Mouse (Mus musculus): ENCODE measurements around the gene Srsf9. TPM values are rescaled to one million over a fixed set of nuclear protein-coding genes. Genes with fewer than 3 reads are reported as not detected.

Srsf9 gene
- polyA plus RNA-seq (2015; fragmentation: Nextera tagmentation; extraction: Ambion mirVana) = 170 and 171 TPM in 2 replicates

DNA sequence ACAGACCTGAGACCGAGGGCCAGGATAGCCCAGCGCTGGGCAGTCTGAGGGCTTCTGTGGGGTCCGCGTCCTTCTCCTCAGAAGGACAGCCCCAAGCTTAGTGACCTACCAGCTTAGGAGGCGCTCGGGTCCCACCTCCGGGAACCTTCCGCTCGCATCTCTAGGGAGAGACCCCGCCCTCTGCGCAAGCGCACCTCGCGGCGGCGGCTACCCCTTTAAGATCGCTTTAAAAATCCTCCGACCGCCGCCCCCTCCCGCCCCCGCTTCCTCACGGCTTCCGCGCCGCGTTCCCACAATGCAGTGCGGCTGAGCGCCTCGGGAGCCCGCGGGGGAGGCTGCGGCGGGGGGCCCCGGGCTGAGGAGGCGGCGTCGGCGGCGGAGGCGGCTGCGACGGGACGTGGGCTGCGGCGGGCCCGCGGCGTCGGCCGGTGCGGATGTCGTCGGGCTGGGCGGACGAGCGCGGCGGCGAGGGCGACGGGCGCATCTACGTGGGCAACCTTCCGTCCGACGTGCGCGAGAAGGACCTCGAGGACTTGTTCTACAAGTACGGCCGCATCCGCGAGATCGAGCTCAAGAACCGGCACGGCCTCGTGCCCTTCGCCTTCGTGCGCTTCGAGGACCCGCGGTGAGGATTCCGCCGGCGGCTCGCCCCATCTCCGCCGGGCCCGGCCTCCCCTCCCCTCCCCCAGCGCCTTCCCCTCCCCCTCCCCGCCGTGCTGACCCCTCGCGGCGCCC, at the start of gene Srsf9:
Gene Srsf9 (plus strand): TSS at position 303 of the 735 bp plus-strand sequence.

DNA sequence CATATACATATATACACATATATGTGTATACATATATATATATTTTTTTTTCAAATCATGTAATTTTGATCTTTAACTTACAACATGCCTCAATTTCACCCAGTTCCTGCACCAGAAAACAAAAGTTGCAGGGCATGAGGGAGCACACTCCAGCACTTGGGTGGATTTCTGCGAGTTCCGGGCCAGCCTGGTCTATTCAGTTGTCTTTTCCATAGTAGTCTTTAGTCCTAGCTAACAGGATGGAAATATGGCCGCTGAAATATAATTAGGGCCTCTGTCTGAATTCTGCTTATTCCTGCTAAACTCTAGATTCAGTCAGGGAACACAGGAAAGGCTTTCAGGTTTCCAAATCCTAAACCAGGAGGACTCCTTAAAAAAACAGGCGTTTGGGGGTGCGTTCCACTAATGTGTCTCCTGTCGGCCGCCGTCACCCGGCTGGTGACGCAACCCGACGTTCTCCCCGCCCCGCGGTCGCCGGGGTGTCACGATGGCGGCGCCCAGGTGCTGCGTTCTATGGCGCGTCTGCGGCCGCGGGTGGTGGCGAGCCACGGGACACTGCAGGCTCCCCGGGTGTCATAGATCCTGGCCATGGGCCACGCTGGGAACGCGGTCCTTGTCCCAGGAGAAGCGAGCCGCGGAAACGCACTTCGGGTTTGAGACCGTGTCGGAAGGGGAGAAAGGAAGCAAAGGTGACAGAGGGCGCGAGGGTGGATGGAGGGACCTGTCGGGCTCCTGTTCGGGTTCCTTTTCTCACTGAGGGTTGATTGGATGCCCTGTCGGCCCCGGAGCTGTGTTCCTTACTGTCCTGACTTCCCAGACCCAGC, 47.5 kb upstream of the Srsf9 start, which contains the start of gene Coq5:
Gene Coq5 (plus strand): TSS at position 441 of the 824 bp plus-strand sequence.

DNA sequence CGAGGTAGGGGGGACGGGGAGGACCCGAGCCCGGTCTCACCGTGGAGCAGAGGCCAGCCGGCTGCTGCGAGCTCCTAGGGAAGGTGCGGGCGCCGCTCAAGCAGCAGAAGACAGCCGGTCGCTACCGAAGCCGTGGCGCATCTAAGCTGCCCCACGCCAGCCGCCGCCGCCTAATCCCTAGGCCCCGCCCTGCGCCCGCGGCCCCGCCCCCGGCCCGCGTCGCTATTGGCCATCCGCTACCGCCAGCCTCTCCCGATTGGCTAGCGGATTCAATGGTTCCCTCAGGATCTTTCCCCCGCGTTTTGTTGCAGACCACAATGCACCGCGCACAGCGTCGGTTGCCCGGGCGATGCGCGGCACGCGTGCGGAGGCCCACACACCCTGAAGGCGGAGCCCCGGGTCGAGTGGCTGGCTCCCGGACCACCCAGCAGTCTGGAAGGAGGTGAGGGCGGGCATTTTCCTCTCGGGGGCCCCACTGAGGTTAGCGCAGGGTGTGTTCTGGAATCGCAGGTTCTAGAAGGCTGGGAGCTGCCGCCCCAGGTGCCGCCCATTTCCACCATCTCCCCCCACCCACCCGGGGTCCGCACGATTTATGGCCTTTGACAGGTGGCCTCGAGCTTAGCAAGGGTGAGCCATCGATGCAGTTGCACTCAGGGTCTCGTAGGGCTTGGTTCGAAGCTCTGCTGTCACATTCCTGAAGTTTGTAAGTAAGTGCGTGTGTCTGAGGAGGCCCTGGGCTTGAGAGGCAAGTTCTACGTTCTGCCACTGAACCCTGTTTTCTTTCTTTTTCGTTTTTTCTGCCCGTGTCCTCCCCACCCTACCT, 26.0 kb upstream of the Srsf9 start, which contains the start of gene Dynll1:
Gene Dynll1 (minus strand): TSS at position 208 of the 823 bp plus-strand sequence.

DNA sequence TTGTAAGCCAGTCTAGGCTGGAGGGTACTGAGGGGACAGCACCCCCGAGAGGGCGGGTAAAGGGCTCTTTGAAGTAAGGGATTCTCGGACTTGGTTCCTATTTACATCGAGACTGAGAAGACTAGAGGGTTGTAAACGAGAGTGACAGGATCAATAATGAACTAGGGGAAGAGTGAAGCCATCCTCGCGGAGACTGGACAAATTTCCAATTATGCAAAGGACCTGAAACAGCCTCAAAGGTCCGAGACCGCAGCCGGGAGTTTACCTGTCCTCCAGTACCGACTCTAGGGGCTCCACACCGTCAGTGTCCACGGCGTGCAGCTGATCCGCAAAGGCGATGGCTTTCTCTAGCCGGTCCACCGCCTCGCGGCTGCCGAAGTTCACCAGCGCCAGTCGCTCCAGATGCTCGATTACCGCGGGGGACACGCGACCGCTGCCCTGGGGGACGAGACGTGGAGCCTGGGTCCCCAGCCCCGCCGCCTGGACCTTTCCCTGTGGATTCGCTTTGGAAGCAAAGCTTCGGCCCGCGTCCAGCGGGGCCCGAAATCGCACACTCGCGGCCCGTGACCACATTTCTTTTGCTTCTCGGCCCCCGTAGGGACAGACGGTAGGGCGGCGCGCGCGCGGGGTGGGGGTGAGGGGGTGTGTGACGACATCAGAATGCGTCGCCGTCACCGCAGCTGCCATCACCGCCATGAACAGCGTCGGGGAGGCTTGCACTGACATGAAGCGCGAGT, 13.8 kb downstream of the Srsf9 start, which contains the start of the genes Gatc and Triap1:
Gene Gatc (minus strand): TSS at position 602 of the 737 bp plus-strand sequence.
Gene Triap1 (plus strand): TSS at position 649 of the 737 bp plus-strand sequence.

DNA sequence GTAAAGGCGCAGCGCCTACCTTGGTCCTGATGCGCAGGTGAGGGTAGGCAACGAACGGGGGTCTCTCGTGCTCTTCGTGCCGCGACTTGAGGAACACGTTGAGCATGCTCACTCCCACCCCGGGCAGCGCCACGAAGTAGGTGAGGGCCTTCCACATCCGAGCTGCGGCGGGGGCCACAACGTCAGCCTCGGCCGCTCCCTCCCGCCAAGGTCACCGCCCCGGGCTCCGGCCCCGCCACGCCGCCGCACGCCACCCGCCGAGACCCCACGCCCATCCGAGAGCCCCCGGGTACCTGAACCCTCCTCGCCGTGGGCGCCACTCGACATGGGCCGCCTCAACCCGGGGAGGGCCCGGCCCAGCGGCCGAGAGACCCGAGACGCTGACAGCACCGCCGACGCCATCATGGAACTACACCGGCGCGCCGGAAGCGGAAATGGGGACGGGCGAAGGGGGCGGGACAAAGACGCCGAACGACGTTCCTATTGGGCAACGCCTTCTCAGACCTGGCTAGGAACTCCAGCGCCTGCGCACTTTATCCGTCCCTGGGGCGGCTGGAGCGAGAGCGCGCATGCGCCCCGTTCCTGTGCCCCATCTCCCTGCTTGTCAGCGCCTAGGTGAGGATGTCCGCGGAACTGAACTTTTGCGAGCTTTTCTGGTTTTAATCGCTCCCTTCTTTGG, 21.7 kb downstream of the Srsf9 start, which contains the start of gene Cox6a1:
Gene Cox6a1 (minus strand): TSS at position 436 of the 679 bp plus-strand sequence.

Other genes with a start within 250 kb of the Srsf9 start
- gene Gm10401, start 228.9 kb upstream of the Srsf9 start, polyA plus RNA-seq (2015; fragmentation: Nextera tagmentation; extraction: Ambion mirVana) = 18.0 and 20.8 TPM in 2 replicates
- gene Acads, start 207.8 kb upstream of the Srsf9 start, polyA plus RNA-seq (2015; fragmentation: Nextera tagmentation; extraction: Ambion mirVana) = 26.8 and 31.9 TPM in 2 replicates
- gene Unc119b, start 192.2 kb upstream of the Srsf9 start, polyA plus RNA-seq (2015; fragmentation: Nextera tagmentation; extraction: Ambion mirVana) = 9.1 and 11.9 TPM in 2 replicates
- 20.5 and 24.0 TPM in 2 replicates for gene Mlec, start 169.0 kb upstream of the Srsf9 start, polyA plus RNA-seq (2015; fragmentation: Nextera tagmentation; extraction: Ambion mirVana)
- 0.18 and 0.21 TPM in 2 replicates for gene Cabp1, start 132.8 kb upstream of the Srsf9 start, polyA plus RNA-seq (2015; fragmentation: Nextera tagmentation; extraction: Ambion mirVana)
- 83.2 and 92.6 TPM in 2 replicates for gene Pop5, start 91.3 kb upstream of the Srsf9 start, polyA plus RNA-seq (2015; fragmentation: Nextera tagmentation; extraction: Ambion mirVana)
- gene Rnf10, start 54.3 kb upstream of the Srsf9 start, polyA plus RNA-seq (2015; fragmentation: Nextera tagmentation; extraction: Ambion mirVana) = 123 and 127 TPM in 2 replicates
- gene Coq5, start 47.5 kb upstream of the Srsf9 start, polyA plus RNA-seq (2015; fragmentation: Nextera tagmentation; extraction: Ambion mirVana) = 24.4 and 26.7 TPM in 2 replicates
- 759 and 787 TPM in 2 replicates for gene Dynll1, start 26.2 kb upstream of the Srsf9 start, polyA plus RNA-seq (2015; fragmentation: Nextera tagmentation; extraction: Ambion mirVana)
- gene Gatc, start 14.0 kb downstream of the Srsf9 start, polyA plus RNA-seq (2015; fragmentation: Nextera tagmentation; extraction: Ambion mirVana) = 12.9 and 13.4 TPM in 2 replicates
- 41.3 and 43.6 TPM in 2 replicates for gene Triap1, start 14.0 kb downstream of the Srsf9 start, polyA plus RNA-seq (2015; fragmentation: Nextera tagmentation; extraction: Ambion mirVana)
- 789 and 831 TPM in 2 replicates for gene Cox6a1, start 21.8 kb downstream of the Srsf9 start, polyA plus RNA-seq (2015; fragmentation: Nextera tagmentation; extraction: Ambion mirVana)
- 0.71 and 1.1 TPM in 2 replicates for gene Msi1, start 102.4 kb downstream of the Srsf9 start, polyA plus RNA-seq (2015; fragmentation: Nextera tagmentation; extraction: Ambion mirVana)
- 0.59 and 0.67 TPM in 2 replicates for gene Pla2g1b, start 139.1 kb downstream of the Srsf9 start, polyA plus RNA-seq (2015; fragmentation: Nextera tagmentation; extraction: Ambion mirVana)
- gene Sirt4, start 157.5 kb downstream of the Srsf9 start, polyA plus RNA-seq (2015; fragmentation: Nextera tagmentation; extraction: Ambion mirVana) = 8.4 and 9.7 TPM in 2 replicates
- gene Pxn, start 179.5 kb downstream of the Srsf9 start, polyA plus RNA-seq (2015; fragmentation: Nextera tagmentation; extraction: Ambion mirVana) = 18.6 and 26.8 TPM in 2 replicates
- 1,668 and 1,736 TPM in 2 replicates for gene Rplp0, start 232.3 kb downstream of the Srsf9 start, polyA plus RNA-seq (2015; fragmentation: Nextera tagmentation; extraction: Ambion mirVana)
- 15.1 and 16.5 TPM in 2 replicates for gene Gcn1l1, start 238.1 kb downstream of the Srsf9 start, polyA plus RNA-seq (2015; fragmentation: Nextera tagmentation; extraction: Ambion mirVana)